Mouse (Mus musculus): ENCODE measurements at regions not wholly inside any gene's neighbourhood (a gene's known extent, or its start where the extent isn't known, plus 50 kb on each side); places are given as distances from the start of the nearest gene placed in this dataset.

- TF ChIP-seq CTCF (IDR thresholded peaks at IDR 0.05; ENCODE audit: control insufficient read depth, insufficient read depth, insufficient read length): no peak
- TF ChIP-seq USF1 (IDR thresholded peaks at IDR 0.05; ENCODE audit: low read depth): no peak
- TF ChIP-seq CEBPB (IDR thresholded peaks at IDR 0.05; ENCODE audit: low read depth): no peak
- TF ChIP-seq MAX (IDR thresholded peaks at IDR 0.05): no peak
- no peak for TF ChIP-seq MYOD1 (IDR thresholded peaks at IDR 0.05; ENCODE audit: control insufficient read depth, insufficient read length, low read depth)
Measured at GRCm38 (mm10) chr3:115799326-115799725, 84.5 kb upstream of the S1pr1 start.
